Mouse (Mus musculus): Measurements from ENCODE around the gene Aff1. TPM values are rescaled to one million over a fixed set of nuclear protein-coding genes. Genes with fewer than 3 reads are reported as not detected.
A peak's percentile ranks its signal among the peaks of the same experiment; 100 is the strongest.

The Aff1 gene
- total and polyA plus RNA-seq, 2 experiments = 4.1 to 6.5 TPM

GRCm38 (mm10) chr5:103766432-103766815 lies 74.2 kb downstream of the Aff1 start:
- TF ChIP-seq POLR2A (IDR thresholded peaks at IDR 0.05; ENCODE audit: extremely low read depth, insufficient read depth, low read length) (no peak), CTCF (IDR thresholded peaks at IDR 0.05; ENCODE audit: low read depth, low read length) (no peak)
- H3K79me2 ChIP-seq (ENCODE audit: control insufficient read depth, insufficient read depth, low read length) = peaks cover 70% of the 10 kb centered on the region
- H3K27me3 ChIP-seq (ENCODE audit: control insufficient read depth, insufficient read depth, low read length) = no peaks in the 10 kb centered on the region
- H3K9ac ChIP-seq (ENCODE audit: low read depth, low read length) = no peak overlapping the region
- 90% methylated on average over 4 of the region's 4 CpGs for WGBS
- no peaks in the 10 kb centered on the region; the same call in 1 of the 2 replicates for H3K36me3 ChIP-seq (ENCODE audit: control insufficient read depth, insufficient read depth, low read length)
- H3K27ac ChIP-seq (replicated peaks; ENCODE audit: insufficient read depth, low read depth, low read length) = no peak overlapping the region
- H3K4me3 ChIP-seq (ENCODE audit: insufficient read depth, low read depth, low read length) = no peak overlapping the region
- H3K4me1 ChIP-seq (ENCODE audit: control insufficient read depth, insufficient read depth, low read length) = peaks cover 20% of the 10 kb centered on the region
- no peak for DNase-seq (ENCODE audit: extremely low read depth, low read depth, low spot score)

GRCm38 (mm10) chr5:103768961-103769360 lies 76.8 kb downstream of the Aff1 start:
- H3K4me1 ChIP-seq (ENCODE audit: control insufficient read depth, insufficient read depth, low read length) = peaks cover 17% of the 10 kb centered on the region
- H3K27me3 ChIP-seq (ENCODE audit: control insufficient read depth, insufficient read depth, low read length) = no peaks in the 10 kb centered on the region
- DNase-seq (ENCODE audit: extremely low read depth, low read depth, low spot score) = no peak
- H3K36me3 ChIP-seq (ENCODE audit: control insufficient read depth, insufficient read depth, low read length) = no peaks in the 10 kb centered on the region; the same call in 1 of the 2 replicates
- H3K79me2 ChIP-seq (ENCODE audit: control insufficient read depth, insufficient read depth, low read length) = peaks cover 66% of the 10 kb centered on the region
- WGBS = 87% methylated on average over 3 of the region's 3 CpGs
- H3K27ac ChIP-seq (replicated peaks; ENCODE audit: insufficient read depth, low read depth, low read length) = no peak overlapping the region
- H3K9ac ChIP-seq (ENCODE audit: low read depth, low read length) = no peak overlapping the region
- TF ChIP-seq CTCF (IDR thresholded peaks at IDR 0.05; ENCODE audit: low read depth, low read length) = no peak
- no peak for TF ChIP-seq POLR2A (IDR thresholded peaks at IDR 0.05; ENCODE audit: extremely low read depth, insufficient read depth, low read length)
- no peak overlapping the region for H3K4me3 ChIP-seq (ENCODE audit: insufficient read depth, low read depth, low read length)

GRCm38 (mm10) chr5:103769701-103770100 lies 77.5 kb downstream of the Aff1 start:
- H3K4me1 ChIP-seq (ENCODE audit: control insufficient read depth, insufficient read depth, low read length) = peaks cover 17% of the 10 kb centered on the region
- 81% methylated on average over 9 of the region's 9 CpGs for WGBS
- H3K27me3 ChIP-seq (ENCODE audit: control insufficient read depth, insufficient read depth, low read length) = no peaks in the 10 kb centered on the region
- H3K79me2 ChIP-seq (ENCODE audit: control insufficient read depth, insufficient read depth, low read length) = peaks cover 72% of the 10 kb centered on the region
- no peak overlapping the region for H3K9ac ChIP-seq (ENCODE audit: low read depth, low read length)
- H3K36me3 ChIP-seq (ENCODE audit: control insufficient read depth, insufficient read depth, low read length) = no peaks in the 10 kb centered on the region; the same call in 1 of the 2 replicates
- H3K4me3 ChIP-seq (ENCODE audit: insufficient read depth, low read depth, low read length) = no peak overlapping the region
- TF ChIP-seq POLR2A (IDR thresholded peaks at IDR 0.05; ENCODE audit: extremely low read depth, insufficient read depth, low read length) = no peak
- no peak for TF ChIP-seq CTCF (IDR thresholded peaks at IDR 0.05; ENCODE audit: low read depth, low read length)
- DNase-seq (ENCODE audit: extremely low read depth, low read depth, low spot score) = no peak
- no peak overlapping the region for H3K27ac ChIP-seq (replicated peaks; ENCODE audit: insufficient read depth, low read depth, low read length)

GRCm38 (mm10) chr5:103770447-103771222 lies 78.5 kb downstream of the Aff1 start:
- H3K27ac ChIP-seq (replicated peaks; ENCODE audit: insufficient read depth, low read depth, low read length) = peak overlapping the region; percentile 37; the same call in 1 of the 2 replicates
- DNase-seq (ENCODE audit: extremely low read depth, low read depth, low spot score) = no peak
- TF ChIP-seq CTCF (IDR thresholded peaks at IDR 0.05; ENCODE audit: low read depth, low read length) = peak; percentile 30; the same call in 1 of the 2 replicates
- no peak for TF ChIP-seq POLR2A (IDR thresholded peaks at IDR 0.05; ENCODE audit: extremely low read depth, insufficient read depth, low read length)
- no peaks in the 10 kb centered on the region; the same call in 1 of the 2 replicates for H3K36me3 ChIP-seq (ENCODE audit: control insufficient read depth, insufficient read depth, low read length)
- H3K4me1 ChIP-seq (ENCODE audit: control insufficient read depth, insufficient read depth, low read length) = peaks cover 17% of the 10 kb centered on the region
- H3K79me2 ChIP-seq (ENCODE audit: control insufficient read depth, insufficient read depth, low read length) = peaks cover 74% of the 10 kb centered on the region
- H3K27me3 ChIP-seq (ENCODE audit: control insufficient read depth, insufficient read depth, low read length) = no peaks in the 10 kb centered on the region
- WGBS = 63% methylated on average over 6 of the region's 6 CpGs
- H3K4me3 ChIP-seq (ENCODE audit: insufficient read depth, low read depth, low read length) = no peak overlapping the region
- no peak overlapping the region for H3K9ac ChIP-seq (ENCODE audit: low read depth, low read length)

GRCm38 (mm10) chr5:103771380-103771779 lies 79.2 kb downstream of the Aff1 start:
- Histone ChIP-seq H3K4me3 (ENCODE audit: insufficient read depth, low read depth, low read length) (no peak overlapping the region), H3K27ac (replicated peaks; ENCODE audit: insufficient read depth, low read depth, low read length) (no peak overlapping the region), H3K79me2 (ENCODE audit: control insufficient read depth, insufficient read depth, low read length) (peaks cover 68% of the 10 kb centered on the region), H3K9ac (ENCODE audit: low read depth, low read length) (no peak overlapping the region), H3K36me3 (ENCODE audit: control insufficient read depth, insufficient read depth, low read length) (no peaks in the 10 kb centered on the region), H3K27me3 (ENCODE audit: control insufficient read depth, insufficient read depth, low read length) (no peaks in the 10 kb centered on the region), H3K4me1 (ENCODE audit: control insufficient read depth, insufficient read depth, low read length) (peaks cover 20% of the 10 kb centered on the region)
- DNase-seq (ENCODE audit: extremely low read depth, low read depth, low spot score) = no peak
- TF ChIP-seq CTCF (IDR thresholded peaks at IDR 0.05; ENCODE audit: low read depth, low read length) = no peak
- TF ChIP-seq POLR2A (IDR thresholded peaks at IDR 0.05; ENCODE audit: extremely low read depth, insufficient read depth, low read length) = no peak
- 76% methylated on average over 6 of the region's 6 CpGs for WGBS

GRCm38 (mm10) chr5:103772252-103772651 lies 80.1 kb downstream of the Aff1 start:
- H3K4me1 ChIP-seq (ENCODE audit: control insufficient read depth, insufficient read depth, low read length) = peaks cover 22% of the 10 kb centered on the region
- no peaks in the 10 kb centered on the region for H3K27me3 ChIP-seq (ENCODE audit: control insufficient read depth, insufficient read depth, low read length)
- no peak for DNase-seq (ENCODE audit: extremely low read depth, low read depth, low spot score)
- peaks cover 60% of the 10 kb centered on the region for H3K79me2 ChIP-seq (ENCODE audit: control insufficient read depth, insufficient read depth, low read length)
- 33% methylated on average over 4 of the region's 4 CpGs for WGBS
- no peak overlapping the region for H3K4me3 ChIP-seq (ENCODE audit: insufficient read depth, low read depth, low read length)
- TF ChIP-seq POLR2A (IDR thresholded peaks at IDR 0.05; ENCODE audit: extremely low read depth, insufficient read depth, low read length) (no peak), CTCF (IDR thresholded peaks at IDR 0.05; ENCODE audit: low read depth, low read length) (no peak)
- no peak overlapping the region for H3K9ac ChIP-seq (ENCODE audit: low read depth, low read length)
- H3K36me3 ChIP-seq (ENCODE audit: control insufficient read depth, insufficient read depth, low read length) = no peaks in the 10 kb centered on the region
- no peak overlapping the region for H3K27ac ChIP-seq (replicated peaks; ENCODE audit: insufficient read depth, low read depth, low read length)

Data from liver, adult 2 months (tissue).